Mouse (Mus musculus) WW6 (cell line): Measurements from ENCODE around the gene 4933427D14Rik.

ENCODE experiments used
- DNase-seq: peaks from one replicate; pipeline ENCODE4 v3.0.0-alpha.2; 2013; ENCODE audit warnings: low read depth, low spot score

Gene 4933427D14Rik

DNA sequence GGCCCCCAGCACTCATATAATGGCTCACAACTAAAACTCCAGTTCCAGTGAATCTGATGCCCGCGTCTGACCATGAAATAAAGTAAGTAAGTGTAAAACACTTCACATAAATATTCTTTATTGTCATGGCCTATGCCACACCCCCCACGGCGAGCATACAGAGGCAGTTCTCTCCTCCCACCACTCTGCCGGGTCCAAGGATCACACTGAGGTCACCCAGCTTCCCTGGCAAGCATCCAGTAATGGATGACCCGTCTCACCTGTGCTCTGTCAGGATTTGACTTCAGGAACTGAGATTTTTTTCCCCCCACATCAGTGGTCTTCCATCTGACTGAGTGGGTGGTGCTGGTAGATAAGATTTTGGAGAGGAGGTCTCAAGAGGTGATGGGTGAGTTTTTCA lies 67.1 kb downstream of the 4933427D14Rik start:
- DNase-seq, result no peak

GRCm38 (mm10) chr11:72136231-72136982 lies 70.9 kb downstream of the 4933427D14Rik start:
- DNase-seq, result no peak

DNA sequence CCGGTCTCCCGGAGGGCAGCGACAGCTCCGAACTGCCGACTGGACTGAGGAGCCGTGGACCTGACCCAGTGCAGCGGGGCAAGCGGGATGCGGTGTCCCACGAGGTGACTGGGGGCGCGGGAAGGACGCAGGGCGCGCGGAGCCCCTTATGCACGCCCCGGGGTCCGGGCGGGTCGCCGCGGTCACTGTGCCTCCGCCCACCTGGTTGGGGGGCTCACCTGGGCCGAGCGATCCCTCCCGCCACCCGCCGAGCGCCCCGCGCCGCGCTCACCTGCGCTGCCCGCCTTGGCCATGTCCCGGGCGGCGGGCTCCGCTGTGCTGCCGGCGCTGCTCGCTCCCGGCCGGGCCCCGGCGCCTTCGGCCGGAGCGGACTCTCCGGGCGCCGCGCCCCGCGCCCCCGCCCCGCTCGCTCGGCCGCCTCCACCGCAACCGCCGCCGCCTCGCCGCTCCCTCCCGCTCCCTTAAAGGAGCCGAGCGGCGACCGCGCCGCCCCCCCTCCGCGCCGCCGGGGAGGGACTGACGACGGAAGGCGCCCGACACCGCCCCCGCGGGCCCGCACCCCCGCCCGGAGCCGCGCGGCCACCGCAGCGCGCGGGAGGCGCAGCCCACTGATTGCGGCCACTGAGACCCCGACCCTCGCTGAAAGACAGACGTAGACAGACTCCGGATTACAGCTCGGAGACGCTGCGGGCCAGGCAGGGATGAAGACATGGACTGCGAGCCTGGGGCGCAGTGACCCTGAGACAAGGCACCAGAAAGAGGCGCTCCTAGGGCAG lies 71.7 kb downstream of the 4933427D14Rik start, which contains the start of gene Pitpnm3:
Gene Pitpnm3 (minus strand): TSS at position 396 of the 776 bp plus-strand sequence.
- no peak for DNase-seq

GRCm38 (mm10) chr11:72134536-72135382 lies 72.5 kb downstream of the 4933427D14Rik start:
- no peak for DNase-seq

GRCm38 (mm10) chr11:72133075-72133474 lies 74.2 kb downstream of the 4933427D14Rik start:
- DNase-seq, result no peak

DNA sequence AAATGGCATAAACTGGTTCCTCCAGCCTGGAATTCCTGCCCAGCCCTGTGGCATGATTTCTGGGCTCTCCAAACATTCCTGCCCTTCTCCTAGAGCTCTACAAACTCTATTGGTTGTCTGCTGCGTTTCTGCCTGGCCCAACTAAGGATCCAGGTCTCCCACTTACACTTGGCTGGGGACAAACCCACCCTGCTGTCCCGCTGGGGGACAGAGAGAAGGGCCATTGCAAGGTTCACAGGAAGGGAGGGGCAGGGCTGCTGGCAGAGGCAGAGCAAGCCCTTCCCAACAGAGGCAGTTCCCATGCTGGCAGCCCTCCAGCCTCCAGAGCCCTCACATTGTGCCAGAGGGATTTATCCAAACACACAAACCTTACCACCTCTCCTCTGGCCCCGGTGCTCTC lies 75.0 kb downstream of the 4933427D14Rik start:
- no peak for DNase-seq

DNA sequence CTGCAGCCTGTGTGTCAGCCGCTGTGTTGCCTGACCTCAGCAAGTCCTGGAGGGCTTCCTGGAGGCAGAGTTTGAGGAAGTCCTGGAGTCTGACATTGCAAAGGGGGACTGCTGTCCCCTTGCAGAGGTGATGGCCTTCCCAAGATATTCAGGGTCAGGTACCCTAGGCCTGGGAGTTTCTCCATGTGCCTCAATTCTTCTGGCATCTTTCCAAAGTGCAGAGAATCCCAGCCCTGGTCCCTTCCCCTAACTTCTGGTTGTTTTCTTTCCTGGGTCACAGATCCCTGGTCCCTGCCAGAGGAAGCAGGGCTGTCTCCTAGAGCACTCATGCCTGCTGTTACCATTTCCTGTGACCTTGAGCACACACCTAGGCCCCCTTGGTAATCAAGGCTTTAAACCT lies 75.6 kb downstream of the 4933427D14Rik start:
- DNase-seq, result no peak

GRCm38 (mm10) chr11:72130905-72131304 lies 76.4 kb downstream of the 4933427D14Rik start:
- DNase-seq, result no peak

DNA sequence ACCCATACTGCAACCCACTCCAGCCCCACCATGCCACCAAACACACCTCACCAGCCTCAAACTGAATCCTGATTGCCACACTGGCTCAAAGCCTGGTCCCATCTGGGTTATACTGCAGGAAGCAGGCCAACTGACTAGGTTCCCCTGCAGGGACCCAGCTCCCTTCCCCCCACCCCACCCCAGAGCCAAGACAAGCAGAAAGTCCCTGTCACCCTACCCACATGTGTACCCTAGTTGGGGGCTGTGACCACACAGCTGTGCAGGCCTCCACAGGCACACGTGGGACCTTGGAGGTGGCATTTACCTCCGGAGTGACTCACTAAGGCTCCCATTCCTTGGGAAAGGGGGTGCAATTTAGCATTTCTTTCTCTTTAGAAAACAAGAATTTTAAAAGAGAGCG lies 76.8 kb downstream of the 4933427D14Rik start:
- no peak for DNase-seq

- DNase-seq, result no peak
Measured at GRCm38 (mm10) chr11:72130021-72130420, 77.2 kb downstream of the 4933427D14Rik start.

DNA sequence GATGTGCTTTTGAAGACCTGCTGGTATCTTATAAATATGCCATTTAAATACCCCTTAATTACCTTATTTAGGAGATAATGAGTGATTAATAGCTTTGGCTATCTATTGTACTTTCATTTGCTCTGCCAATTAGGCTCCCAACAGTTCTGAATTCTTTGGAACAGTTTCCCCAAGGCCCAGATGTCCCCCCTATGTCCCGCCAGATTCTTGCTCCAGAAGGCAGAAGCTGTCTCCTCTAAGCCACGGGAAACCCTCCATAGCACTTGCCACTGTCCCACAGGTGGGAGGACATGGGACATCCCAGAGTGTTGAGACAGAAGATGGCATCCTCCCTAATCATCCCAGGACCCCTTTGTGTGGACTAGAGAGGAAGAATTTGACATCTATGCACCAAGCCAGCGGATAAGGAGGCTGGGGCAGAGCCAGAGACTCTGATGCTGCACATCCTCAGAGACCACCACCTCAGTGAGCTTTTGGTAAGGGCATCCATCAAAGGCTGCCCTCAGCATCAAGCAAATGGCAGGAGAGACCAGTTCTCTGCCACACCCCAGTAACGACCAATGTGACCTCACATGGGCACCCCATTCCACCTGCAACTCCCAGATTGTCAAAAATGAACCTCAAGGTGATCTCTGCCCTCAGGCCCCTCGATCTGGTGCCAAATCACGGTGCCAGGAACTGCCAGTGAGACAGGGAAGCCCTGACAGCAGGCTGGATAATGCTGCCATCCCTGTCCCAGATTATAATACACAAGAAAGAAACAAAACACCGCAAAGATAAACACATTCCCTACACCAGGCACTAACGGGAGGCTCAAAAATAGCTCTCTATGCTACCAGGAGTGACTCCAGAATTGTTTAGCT lies 78.0 kb downstream of the 4933427D14Rik start:
- no peak for DNase-seq

- no peak for DNase-seq
Measured at GRCm38 (mm10) chr11:72127450-72128189, 79.6 kb downstream of the 4933427D14Rik start.

GRCm38 (mm10) chr11:72125781-72126180 lies 81.5 kb downstream of the 4933427D14Rik start:
- DNase-seq, result no peak

DNA sequence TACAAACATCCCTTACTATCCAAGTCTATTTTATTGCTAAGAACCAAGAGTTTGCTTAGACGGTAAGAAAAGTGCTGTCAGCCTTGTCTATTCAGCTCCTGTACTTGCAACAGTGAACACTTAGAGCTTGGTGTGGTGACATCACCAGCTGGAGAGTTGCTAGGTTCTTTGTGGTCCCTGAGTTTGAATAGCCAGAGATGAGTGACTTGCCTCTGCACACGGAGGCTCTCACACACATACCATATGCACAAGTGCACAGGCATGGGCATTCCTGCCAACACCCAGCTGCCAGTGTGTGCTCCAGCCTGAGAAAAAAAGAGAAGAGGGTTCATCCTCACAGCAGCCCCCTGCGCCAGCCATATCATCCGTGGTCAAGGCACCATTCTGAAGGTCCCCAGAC lies 83.7 kb downstream of the 4933427D14Rik start:
- DNase-seq, result no peak

- DNase-seq, result no peak
Measured at GRCm38 (mm10) chr11:72120354-72120753, 86.9 kb downstream of the 4933427D14Rik start.

DNA sequence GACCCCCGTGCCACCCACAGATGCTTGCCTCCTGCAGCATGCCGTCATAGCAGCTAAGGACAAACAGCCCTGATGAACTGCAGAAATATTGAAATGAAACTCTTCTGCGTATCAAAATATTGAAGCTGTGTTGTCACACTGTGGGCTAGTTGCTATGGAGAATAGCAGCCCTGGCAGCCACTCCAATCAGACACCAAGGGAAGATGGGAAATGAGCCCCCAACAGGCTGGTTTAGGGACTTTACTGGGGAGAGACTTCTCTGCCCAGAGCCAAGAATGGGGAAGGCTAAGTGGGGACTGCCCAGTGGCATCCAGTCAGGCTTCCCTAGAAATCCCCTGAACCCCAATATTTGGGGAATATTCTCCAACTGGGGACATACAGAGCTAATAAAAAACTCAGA lies 88.6 kb downstream of the 4933427D14Rik start:
- no peak for DNase-seq

- no peak for DNase-seq
Measured at GRCm38 (mm10) chr11:72113296-72113695, 94.0 kb downstream of the 4933427D14Rik start.

GRCm38 (mm10) chr11:72110726-72111125 lies 96.5 kb downstream of the 4933427D14Rik start:
- no peak for DNase-seq

DNA sequence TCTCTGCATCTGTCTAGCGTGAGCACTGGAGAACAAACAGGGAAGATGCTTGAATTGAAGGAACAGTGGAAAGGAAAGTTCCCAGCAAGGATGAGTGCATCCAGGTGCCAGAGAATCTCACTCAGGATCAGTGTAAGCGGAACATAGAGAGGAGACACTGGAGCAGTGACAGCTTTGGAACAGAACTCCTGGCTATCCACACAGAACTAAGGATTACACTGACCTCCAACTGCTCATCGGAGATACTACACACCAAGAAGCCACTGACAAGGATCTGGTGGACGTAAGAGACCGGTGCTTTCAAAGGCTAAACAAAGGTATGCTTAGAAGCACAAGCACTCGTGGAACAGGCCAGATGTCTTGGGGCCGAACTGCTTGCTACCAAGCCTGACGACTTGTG lies 103.0 kb downstream of the 4933427D14Rik start:
- no peak for DNase-seq
